Mouse (Mus musculus): ENCODE measurements around the gene Ndufa10. TPM values are rescaled to one million over a fixed set of nuclear protein-coding genes. Genes with fewer than 3 reads are reported as not detected.

Ndufa10 gene
- total and polyA plus RNA-seq, 3 experiments: 81.3 to 291 (median 170) TPM

GRCm38 (mm10) chr1:92496001-92496400 is 22.3 kb upstream of the Ndufa10 start, which contains the start of gene Olfr1415:
Gene Olfr1415 (minus strand): TSS chr1:92496101.
- Histone ChIP-seq H3K4me1 (ENCODE audit: insufficient read depth, low read depth, low read length) (no peaks in the 10 kb centered on the region), H3K4me3 (ENCODE audit: low read depth, low read length) (no peak within 1 kb of the TSS), H3K36me3 (replicated peaks) (no peaks in the 10 kb centered on the region), H3K27me3 (ENCODE audit: insufficient read depth, low read length) (no peaks in the 10 kb centered on the region), H3K9me3 (replicated peaks) (no peaks in the 10 kb centered on the region)
- ATAC-seq (ENCODE audit: extremely low read depth, insufficient number of reproducible peaks, low FRiP score, poor library complexity, severe bottlenecking): no peak
- TF ChIP-seq POLR2AphosphoS5 (IDR thresholded peaks at IDR 0.05; ENCODE audit: insufficient replicate concordance, low read depth, low read length) (no peak), GATA2 (IDR thresholded peaks at IDR 0.05; ENCODE audit: borderline replicate concordance, low read depth, low read length) (no peak), TAL1 (conservative IDR thresholded peaks at IDR 0.05; ENCODE audit: low read depth, low read length) (no peak), GATA1 (IDR thresholded peaks at IDR 0.05; ENCODE audit: borderline replicate concordance, low read length) (no peak), CTCF (IDR thresholded peaks at IDR 0.05; ENCODE audit: low read depth, low read length) (no peak)
- DNase-seq (ENCODE audit: low spot score): no peak

GRCm38 (mm10) chr1:92485013-92485412 is 11.4 kb upstream of the Ndufa10 start, which contains the start of gene Olfr1416:
Gene Olfr1416 (minus strand): TSS chr1:92485113.
- ATAC-seq (ENCODE audit: extremely low read depth, insufficient number of reproducible peaks, low FRiP score, poor library complexity, severe bottlenecking): no peak
- DNase-seq (ENCODE audit: low spot score): no peak
- TF ChIP-seq TAL1 (conservative IDR thresholded peaks at IDR 0.05; ENCODE audit: low read depth, low read length): no peak
- no peak for TF ChIP-seq GATA2 (IDR thresholded peaks at IDR 0.05; ENCODE audit: borderline replicate concordance, low read depth, low read length)
- no peak for TF ChIP-seq CTCF (IDR thresholded peaks at IDR 0.05; ENCODE audit: low read depth, low read length)
- no peak for TF ChIP-seq GATA1 (IDR thresholded peaks at IDR 0.05; ENCODE audit: borderline replicate concordance, low read length)
- no peak for TF ChIP-seq POLR2AphosphoS5 (IDR thresholded peaks at IDR 0.05; ENCODE audit: insufficient replicate concordance, low read depth, low read length)
- Histone ChIP-seq H3K9me3 (replicated peaks) (peaks cover 8% of the 10 kb centered on the region), H3K27me3 (ENCODE audit: insufficient read depth, low read length) (peaks cover 24% of the 10 kb centered on the region), H3K4me1 (ENCODE audit: insufficient read depth, low read depth, low read length) (no peaks in the 10 kb centered on the region), H3K36me3 (replicated peaks) (no peaks in the 10 kb centered on the region), H3K4me3 (ENCODE audit: low read depth, low read length) (no peak within 1 kb of the TSS)

DNA sequence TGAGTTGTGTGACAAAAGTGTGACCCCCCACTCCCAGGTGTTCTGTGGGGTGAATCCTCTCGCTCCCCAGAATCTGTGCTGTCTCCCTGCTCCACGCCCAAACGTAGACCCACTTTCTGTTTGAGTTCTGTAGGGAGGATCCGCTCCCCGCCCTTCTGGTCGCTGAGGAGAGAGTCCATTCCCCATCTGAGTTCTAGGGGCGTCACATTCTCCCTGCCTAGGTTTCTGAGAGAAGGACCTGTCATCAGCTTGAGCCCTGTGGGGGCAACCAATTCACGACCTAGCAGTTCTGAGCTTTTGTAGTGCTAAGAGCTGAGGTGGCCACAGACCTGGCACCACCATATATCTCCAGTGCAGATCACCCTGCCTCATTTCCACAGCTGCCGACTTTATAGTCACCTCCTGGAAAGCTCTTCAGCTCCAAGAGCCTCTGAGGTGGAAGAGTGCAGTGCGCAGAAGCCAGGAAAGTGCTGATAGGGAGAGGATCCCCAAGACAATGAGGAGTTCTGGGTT is 462 bp upstream of the Ndufa10 start:
- H3K4me3 ChIP-seq (ENCODE audit: low read depth, low read length): peak overlapping the region; percentile 88
- H3K27me3 ChIP-seq (ENCODE audit: insufficient read depth, low read length): peaks cover 10% of the 10 kb centered on the region
- ATAC-seq (ENCODE audit: extremely low read depth, insufficient number of reproducible peaks, low FRiP score, poor library complexity, severe bottlenecking) (peak; percentile 35; the same call in 1 of the 2 replicates), DNase-seq (ENCODE audit: low spot score) (peak; percentile 33)
- peaks cover 48% of the 10 kb centered on the region for H3K4me1 ChIP-seq (ENCODE audit: insufficient read depth, low read depth, low read length)
- no peak for TF ChIP-seq TAL1 (conservative IDR thresholded peaks at IDR 0.05; ENCODE audit: low read depth, low read length)
- TF ChIP-seq POLR2AphosphoS5 (IDR thresholded peaks at IDR 0.05; ENCODE audit: insufficient replicate concordance, low read depth, low read length): no peak
- TF ChIP-seq CTCF (IDR thresholded peaks at IDR 0.05; ENCODE audit: low read depth, low read length): no peak
- TF ChIP-seq GATA1 (IDR thresholded peaks at IDR 0.05; ENCODE audit: borderline replicate concordance, low read length): no peak
- no peak for TF ChIP-seq GATA2 (IDR thresholded peaks at IDR 0.05; ENCODE audit: borderline replicate concordance, low read depth, low read length)
- H3K36me3 ChIP-seq (replicated peaks): peaks cover 31% of the 10 kb centered on the region
- no peaks in the 10 kb centered on the region for H3K9me3 ChIP-seq (replicated peaks)

GRCm38 (mm10) chr1:92468891-92469290 is 4.8 kb downstream of the Ndufa10 start:
- H3K9me3 ChIP-seq (replicated peaks): no peaks in the 10 kb centered on the region
- TF ChIP-seq POLR2AphosphoS5 (IDR thresholded peaks at IDR 0.05; ENCODE audit: insufficient replicate concordance, low read depth, low read length) (no peak), TAL1 (conservative IDR thresholded peaks at IDR 0.05; ENCODE audit: low read depth, low read length) (no peak)
- ATAC-seq (ENCODE audit: extremely low read depth, insufficient number of reproducible peaks, low FRiP score, poor library complexity, severe bottlenecking) (no peak), DNase-seq (ENCODE audit: low spot score) (no peak)
- no peak overlapping the region for H3K4me3 ChIP-seq (ENCODE audit: low read depth, low read length)
- H3K27me3 ChIP-seq (ENCODE audit: insufficient read depth, low read length): no peaks in the 10 kb centered on the region
- peaks cover 42% of the 10 kb centered on the region for H3K4me1 ChIP-seq (ENCODE audit: insufficient read depth, low read depth, low read length)
- peaks cover 83% of the 10 kb centered on the region for H3K36me3 ChIP-seq (replicated peaks)

- ATAC-seq (ENCODE audit: extremely low read depth, insufficient number of reproducible peaks, low FRiP score, poor library complexity, severe bottlenecking) (no peak), DNase-seq (ENCODE audit: low spot score) (no peak)
- Histone ChIP-seq H3K27me3 (ENCODE audit: insufficient read depth, low read length) (no peaks in the 10 kb centered on the region), H3K36me3 (replicated peaks) (peaks cover 95% of the 10 kb centered on the region), H3K4me3 (ENCODE audit: low read depth, low read length) (no peak overlapping the region), H3K4me1 (ENCODE audit: insufficient read depth, low read depth, low read length) (peaks cover 6% of the 10 kb centered on the region), H3K9me3 (replicated peaks) (no peaks in the 10 kb centered on the region)
- TF ChIP-seq TAL1 (conservative IDR thresholded peaks at IDR 0.05; ENCODE audit: low read depth, low read length) (no peak), GATA2 (IDR thresholded peaks at IDR 0.05; ENCODE audit: borderline replicate concordance, low read depth, low read length) (no peak)
These were observed 15.2 kb downstream of the Ndufa10 start for GRCm38 (mm10) chr1:92458416-92458815.

GRCm38 (mm10) chr1:92457758-92458157 is 15.9 kb downstream of the Ndufa10 start:
- no peak for DNase-seq (ENCODE audit: low spot score)
- ATAC-seq (ENCODE audit: extremely low read depth, insufficient number of reproducible peaks, low FRiP score, poor library complexity, severe bottlenecking): no peak
- no peaks in the 10 kb centered on the region for H3K27me3 ChIP-seq (ENCODE audit: insufficient read depth, low read length)
- peaks cover 6% of the 10 kb centered on the region for H3K4me1 ChIP-seq (ENCODE audit: insufficient read depth, low read depth, low read length)
- H3K4me3 ChIP-seq (ENCODE audit: low read depth, low read length): no peak overlapping the region
- H3K9me3 ChIP-seq (replicated peaks): no peaks in the 10 kb centered on the region
- peaks cover 95% of the 10 kb centered on the region for H3K36me3 ChIP-seq (replicated peaks)
- TF ChIP-seq GATA1 (IDR thresholded peaks at IDR 0.05; ENCODE audit: borderline replicate concordance, low read length): no peak
- no peak for TF ChIP-seq POLR2AphosphoS5 (IDR thresholded peaks at IDR 0.05; ENCODE audit: insufficient replicate concordance, low read depth, low read length)
- TF ChIP-seq TAL1 (conservative IDR thresholded peaks at IDR 0.05; ENCODE audit: low read depth, low read length): no peak
